Mouse (Mus musculus): ENCODE results near the gene Dgkb.

Dgkb gene

DNA sequence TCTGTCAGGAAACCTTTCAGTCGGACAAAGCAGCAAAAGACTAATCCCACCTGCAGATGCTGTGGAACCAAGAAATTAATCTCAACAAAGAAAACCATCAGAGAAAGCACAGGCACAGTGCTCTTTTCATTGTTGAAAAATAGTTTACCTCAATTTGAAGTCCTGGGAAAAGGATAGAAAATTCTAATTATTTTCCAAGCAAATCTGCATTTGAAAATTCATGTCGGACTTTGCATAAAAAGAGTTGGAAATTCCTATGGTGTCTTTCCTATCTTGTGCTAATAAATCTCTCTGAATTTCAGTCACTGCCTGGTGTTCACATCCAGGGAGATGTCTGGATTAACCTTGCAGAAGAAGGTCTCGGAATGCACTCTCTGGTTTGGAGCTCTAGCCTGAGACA, at the start of gene Dgkb:
TSS of gene Dgkb (plus strand) at position 301 of the 400 bp plus-strand sequence.
- DNase-seq (ENCODE audit: extremely low spot score, low read depth, low spot score), result no peak

DNA sequence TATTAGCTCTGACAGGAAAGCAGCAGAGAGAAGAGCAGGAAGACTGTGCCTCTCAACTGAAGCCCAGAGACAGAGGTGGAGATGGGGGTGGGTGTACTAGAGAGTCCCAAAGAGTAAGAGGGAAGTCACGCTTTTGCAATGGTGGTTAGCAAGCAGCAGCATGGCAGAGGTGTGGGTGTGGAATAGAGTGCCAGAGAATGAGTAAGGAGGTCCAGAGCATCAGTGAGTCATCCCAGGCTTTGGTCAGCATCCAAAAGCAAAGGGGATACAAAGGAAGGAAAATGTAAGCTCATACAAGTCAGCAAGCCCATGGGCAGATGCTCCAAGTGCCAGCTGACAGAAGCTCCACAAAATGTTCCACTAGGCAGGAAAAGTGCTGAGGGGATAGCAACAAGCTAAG, 47.7 kb upstream of the Dgkb start:
- DNase-seq (ENCODE audit: extremely low spot score, low read depth, low spot score), result no peak

DNA sequence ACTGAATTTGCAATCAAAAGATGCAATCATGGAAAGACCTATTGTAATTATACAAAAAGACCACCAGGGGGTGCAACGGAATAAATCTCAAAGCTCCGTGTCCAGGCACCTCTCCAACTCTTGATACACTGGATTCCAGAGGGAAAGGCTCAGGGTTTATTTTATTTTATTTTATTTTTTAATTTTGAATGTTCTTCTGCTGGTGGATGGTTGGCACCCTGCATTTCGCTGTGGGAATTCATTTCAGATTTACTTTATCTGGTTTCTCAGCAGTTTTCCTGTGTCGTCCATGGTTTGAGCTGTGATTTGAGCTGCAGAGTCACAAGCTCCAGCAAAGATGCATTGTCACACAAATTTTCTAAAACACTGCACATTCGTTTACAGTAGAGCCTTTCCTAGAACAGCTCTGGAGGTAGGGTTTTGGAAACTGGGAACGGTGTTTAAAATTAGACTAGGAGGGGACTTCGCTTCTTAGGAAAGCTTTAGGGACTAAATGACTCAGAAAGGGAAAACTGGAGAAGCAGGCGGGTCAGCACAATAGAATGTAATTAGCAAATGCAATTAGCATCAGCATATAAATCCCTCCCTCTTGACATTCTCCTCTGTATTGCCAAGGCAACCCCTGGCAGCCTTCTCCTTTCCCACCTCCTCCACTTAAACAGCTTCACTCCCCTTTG, 43.7 kb upstream of the Dgkb start:
- peak; percentile 35 for DNase-seq (ENCODE audit: extremely low spot score, low read depth, low spot score)

GRCm38 (mm10) chr12:37774591-37774990, 42.9 kb upstream of the Dgkb start:
- DNase-seq (ENCODE audit: extremely low spot score, low read depth, low spot score), result no peak

DNA sequence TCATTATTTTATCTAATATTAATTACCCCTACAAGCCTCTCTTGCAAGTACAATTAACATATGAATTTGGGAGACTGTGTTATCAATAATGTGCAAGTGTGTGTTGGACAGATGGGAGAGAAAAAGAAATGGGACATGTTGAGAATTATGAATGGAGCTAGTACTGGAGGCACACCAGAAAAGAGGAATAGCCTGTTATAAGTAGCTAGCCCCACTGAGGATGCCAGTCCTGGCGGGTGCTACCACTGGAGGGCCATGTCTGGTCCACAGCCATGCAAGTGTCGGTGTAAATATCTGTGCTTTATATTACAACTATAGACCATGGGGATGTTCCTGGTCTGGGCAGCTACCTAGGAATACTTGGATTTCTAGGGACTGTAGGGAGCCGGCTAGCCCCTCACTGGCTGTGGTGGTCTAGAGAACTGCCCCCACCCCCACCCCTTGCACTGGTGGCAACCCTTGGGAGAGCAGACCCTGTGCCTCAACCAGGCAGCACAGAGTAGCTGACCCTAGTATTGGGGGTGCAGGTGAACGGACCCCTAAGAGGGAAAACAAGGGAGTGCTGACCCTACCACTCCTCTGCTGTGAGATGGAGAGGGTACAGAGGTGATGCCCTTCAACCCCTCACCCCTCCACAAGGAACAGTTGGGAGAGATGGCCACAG, 21.1 kb upstream of the Dgkb start:
- no peak for DNase-seq (ENCODE audit: extremely low spot score, low read depth, low spot score)

DNA sequence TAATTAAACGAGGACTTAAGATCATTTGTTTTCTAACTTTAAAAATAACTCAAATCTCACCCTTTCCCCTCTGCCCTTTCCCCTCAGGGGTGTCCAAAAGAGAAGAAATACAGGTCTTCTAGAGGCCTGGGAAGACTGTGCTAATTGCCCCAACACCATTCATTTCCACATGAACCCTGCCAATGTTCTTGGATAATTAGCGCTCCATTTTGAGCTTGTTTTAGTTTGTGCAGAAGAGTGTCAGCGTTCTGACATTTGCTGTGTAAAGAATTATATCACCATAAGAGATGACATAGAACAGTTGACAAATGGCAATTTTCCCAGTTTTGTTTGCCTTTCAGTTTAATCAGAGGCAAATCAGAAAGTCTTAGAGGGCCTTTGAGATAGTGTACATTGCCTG, 3.4 kb upstream of the Dgkb start:
- DNase-seq (ENCODE audit: extremely low spot score, low read depth, low spot score), result no peak

DNA sequence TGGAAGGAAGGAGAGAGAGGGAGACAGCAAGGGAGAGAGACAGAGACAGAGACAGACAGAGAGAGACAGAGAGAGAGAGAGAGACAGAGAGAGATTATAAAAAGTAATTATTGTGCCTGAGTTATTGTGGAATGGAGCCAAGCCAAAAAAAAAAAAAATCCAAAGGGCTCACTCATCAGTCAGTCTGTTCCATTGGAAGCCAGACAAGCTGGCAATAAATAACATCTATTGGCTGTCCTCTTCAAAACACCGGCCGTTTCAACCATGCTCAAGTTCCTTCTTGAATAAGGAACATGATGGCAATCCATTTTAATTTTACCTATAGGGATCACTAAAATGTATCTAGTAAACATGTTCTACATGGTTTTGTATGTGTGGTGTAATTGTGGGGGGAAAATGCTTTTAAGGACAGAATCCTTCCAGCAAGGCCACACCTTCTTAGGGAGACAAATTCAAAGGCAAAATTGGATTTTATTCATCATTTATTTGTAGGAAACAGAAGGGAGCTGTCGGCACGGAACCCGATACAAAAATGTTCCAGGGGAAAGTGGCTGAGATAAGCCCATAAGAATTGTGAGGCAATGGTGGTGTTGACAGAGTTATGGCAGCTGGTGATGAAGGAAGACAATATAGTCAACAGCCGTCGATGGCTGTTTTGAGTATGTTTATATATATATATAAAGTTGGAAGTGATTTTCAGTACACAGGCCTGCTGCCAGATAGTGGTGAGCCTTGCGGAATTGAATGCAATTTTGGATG, 3.7 kb downstream of the Dgkb start:
- no peak for DNase-seq (ENCODE audit: extremely low spot score, low read depth, low spot score)

DNA sequence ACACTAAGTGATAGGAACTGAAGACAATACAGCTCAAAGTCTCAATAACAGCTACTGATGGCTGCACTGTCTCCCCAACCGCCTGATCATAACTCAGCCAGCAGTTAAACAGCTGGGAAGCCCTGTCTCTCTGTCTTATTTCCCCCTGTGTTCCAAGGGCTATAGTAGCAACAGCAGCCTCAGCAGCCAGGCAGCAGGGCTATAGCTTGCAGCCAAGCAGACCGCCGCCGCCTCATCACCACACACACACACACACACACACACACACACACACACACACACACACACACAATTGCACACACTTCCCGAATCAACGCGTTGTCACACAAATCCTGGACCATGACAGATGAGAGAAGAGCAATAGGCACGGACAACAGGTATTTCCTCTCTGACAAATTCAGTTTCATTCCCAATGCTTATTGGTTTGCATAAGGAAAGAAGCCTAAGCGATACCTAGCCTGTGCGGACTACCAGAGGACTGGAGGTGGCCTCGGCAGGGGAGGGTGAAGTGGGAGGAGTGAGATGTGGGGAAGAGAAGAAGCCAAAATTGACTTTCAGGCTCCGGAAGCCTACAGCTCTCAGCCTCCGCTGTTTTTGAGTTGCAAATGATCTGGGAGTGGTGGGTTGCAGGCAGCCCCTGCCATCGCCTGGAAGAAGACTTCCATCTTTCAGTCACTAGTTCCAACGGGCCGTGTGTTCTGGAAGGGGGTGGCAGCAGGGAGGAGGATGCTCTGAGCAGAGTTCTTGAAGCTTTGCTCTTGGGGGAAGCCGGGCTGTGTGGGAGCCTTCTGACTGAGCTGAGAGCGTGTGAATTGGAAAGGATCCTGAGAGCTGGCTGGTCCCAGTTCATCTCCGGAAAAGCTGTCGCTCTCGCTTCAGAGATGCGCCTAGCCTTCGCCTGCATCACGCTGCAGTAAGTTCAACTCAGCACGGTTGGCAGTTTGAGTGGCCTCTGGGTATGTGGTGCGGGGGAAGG, 62.8 kb downstream of the Dgkb start:
- no peak for DNase-seq (ENCODE audit: extremely low spot score, low read depth, low spot score)

- DNase-seq (ENCODE audit: extremely low spot score, low read depth, low spot score), result no peak
Measured at GRCm38 (mm10) chr12:37881376-37881775, 63.9 kb downstream of the Dgkb start.

- DNase-seq (ENCODE audit: extremely low spot score, low read depth, low spot score), result no peak
Measured at GRCm38 (mm10) chr12:37882796-37883195, 65.3 kb downstream of the Dgkb start.

- DNase-seq (ENCODE audit: extremely low spot score, low read depth, low spot score), result no peak
Measured at GRCm38 (mm10) chr12:37883781-37884180, 66.3 kb downstream of the Dgkb start.

DNA sequence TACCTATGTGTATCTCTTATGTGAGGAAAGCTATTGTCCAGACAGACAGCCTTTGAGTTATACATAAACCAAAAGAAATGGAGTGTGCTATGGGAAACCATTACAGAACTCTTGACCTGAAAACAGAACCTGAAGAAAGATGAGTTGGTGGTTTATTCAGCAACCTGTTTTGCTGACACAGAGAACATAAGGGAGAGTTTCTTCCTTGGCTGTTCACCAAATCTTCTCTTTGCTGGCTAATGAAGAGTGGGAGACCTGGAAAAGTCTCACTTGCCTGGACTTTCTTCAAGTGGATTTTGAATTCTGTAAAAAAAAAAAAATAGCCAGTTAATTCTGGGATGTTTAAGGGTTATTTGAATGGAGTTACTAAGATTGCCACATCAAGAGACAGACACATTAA, 71.1 kb downstream of the Dgkb start:
- no peak for DNase-seq (ENCODE audit: extremely low spot score, low read depth, low spot score)

DNA sequence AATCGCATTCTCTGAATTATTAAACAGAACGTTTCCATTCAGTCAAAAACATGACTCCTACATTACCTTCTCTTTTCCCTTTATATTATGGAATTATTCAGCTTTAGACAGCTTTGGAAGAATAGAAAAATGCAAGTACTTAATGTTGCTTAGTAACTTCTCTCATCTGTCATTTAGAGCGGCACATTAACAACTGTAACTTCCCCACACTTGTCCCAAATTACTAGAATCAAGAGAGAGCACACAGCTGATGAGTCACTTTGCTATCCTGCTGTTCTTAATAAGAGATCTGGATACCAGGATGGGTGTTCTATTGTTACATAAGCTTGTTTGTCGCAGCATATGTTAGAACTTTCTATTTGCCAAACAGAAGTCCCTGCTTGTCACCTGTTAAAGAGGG, 71.9 kb downstream of the Dgkb start:
- no peak for DNase-seq (ENCODE audit: extremely low spot score, low read depth, low spot score)

GRCm38 (mm10) chr12:37891336-37891735, 73.8 kb downstream of the Dgkb start:
- no peak for DNase-seq (ENCODE audit: extremely low spot score, low read depth, low spot score)

DNA sequence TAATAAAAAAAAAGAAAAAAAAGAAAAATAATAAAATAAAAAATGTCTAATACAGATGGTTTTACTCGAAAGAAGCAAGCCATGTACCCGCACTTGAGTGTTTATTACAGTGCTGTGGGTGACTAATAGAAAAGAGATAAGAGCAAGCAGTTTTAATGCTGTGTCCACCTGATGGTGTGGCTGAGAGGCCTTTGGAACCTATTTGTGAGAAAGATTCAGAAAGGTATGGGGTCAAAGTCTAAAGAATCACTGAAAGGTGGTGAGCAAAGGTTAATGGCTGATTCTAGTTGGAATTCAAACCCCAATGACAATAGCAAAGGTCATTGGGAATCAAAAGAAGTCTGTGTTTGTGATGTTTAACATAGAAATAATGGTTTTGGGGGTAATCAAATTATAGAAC, 124.6 kb downstream of the Dgkb start:
- DNase-seq (ENCODE audit: extremely low spot score, low read depth, low spot score), result no peak

- DNase-seq (ENCODE audit: extremely low spot score, low read depth, low spot score), result no peak
Measured at GRCm38 (mm10) chr12:37956193-37956592, 138.7 kb downstream of the Dgkb start.

DNA sequence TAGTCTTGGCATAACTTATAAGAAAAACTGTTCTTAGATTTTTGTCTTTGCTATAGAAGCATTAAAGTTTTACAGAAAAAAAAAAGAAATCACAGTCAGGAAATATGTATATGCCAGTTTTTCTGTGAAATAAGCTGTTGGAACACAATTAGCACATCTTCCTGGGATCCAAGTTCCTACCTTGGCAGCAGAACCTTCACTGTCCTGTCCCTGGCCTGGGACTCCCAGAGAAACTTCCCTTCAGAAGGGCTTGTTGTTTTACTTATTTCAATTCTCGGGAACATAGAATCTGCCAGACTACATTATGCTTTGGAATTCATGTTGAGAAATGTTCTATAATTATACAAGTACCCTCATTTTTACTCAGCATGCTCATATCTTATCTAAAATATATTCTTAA, 154.0 kb downstream of the Dgkb start:
- DNase-seq (ENCODE audit: extremely low spot score, low read depth, low spot score), result no peak

DNA sequence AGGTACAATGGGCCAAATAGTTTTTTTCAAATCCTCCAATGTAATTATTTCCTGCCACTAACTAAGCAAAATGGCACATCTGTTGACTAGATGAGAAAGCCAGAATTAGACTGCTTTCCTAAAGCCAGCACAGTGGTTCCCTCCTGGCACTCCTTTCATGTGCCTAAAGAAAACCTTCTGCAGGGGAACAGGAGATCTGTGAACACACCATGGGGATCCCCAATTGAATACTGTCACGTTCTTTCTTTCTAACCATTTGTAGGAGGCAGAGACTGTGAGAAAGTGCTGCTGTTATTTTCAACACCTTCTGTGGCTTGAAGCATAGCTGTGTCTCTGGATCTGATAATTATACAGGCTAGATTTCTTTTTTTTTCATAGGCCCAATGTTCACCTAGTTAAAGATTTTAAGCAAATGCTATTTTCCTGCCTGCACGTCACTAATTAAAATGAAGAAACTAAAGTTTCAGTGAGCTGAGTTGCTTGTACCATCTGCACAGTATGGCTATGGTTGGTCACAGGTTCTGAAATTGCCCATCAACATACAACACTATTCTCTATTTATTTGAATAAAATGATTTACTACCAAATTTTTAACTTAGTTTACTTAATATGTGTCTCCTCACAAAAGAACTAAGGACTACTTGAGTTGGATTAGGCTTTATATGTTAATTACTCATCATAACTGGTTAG, 161.1 kb downstream of the Dgkb start:
- DNase-seq (ENCODE audit: extremely low spot score, low read depth, low spot score), result no peak

DNA sequence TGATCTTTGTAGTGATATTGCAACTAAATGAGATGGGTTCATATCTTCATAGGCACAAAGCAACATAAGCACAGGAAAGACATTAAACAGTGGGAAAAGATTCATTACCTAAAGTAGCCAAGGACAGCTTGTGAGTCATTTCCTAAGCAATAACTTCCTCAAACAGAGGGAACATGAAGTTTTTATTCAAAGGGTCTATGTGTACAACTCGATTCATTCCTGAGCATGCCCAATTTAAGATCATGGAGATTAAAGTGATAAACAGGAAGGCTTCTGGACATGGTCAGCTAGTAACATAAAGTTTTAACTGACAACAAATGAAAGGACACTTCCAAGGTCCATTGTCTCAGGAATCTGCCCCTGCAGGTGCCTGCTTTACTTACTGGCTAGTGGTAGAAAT, 167.8 kb downstream of the Dgkb start:
- DNase-seq (ENCODE audit: extremely low spot score, low read depth, low spot score), result no peak

DNA sequence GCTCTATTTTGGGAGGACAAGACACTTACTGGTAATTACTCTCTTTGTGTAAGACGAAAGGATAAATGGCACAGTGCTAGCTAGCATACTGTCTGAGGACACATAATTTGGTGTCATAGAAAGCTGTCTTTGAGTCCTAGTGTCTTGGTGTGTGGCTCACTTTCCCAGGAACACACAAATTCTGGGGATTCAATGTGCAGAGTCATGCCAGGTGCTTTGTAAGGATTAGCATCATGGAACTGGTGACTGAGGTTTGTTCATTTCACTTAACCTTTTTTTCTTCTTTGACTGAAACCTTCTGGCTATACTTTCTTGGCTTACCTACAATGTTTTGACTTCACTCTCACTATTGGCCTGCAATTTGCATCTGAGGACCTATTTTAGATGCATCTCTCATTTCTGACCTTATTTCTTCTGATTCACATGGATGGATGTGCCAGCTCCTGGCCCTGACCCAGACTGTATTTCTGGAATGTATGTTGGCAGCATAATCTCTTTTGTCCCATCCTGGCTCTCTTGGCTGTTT, 170.6 kb downstream of the Dgkb start:
- DNase-seq (ENCODE audit: extremely low spot score, low read depth, low spot score), result no peak
